ENCODE assay signal across 8 mouse cellular contexts in the genomic region with DNA sequence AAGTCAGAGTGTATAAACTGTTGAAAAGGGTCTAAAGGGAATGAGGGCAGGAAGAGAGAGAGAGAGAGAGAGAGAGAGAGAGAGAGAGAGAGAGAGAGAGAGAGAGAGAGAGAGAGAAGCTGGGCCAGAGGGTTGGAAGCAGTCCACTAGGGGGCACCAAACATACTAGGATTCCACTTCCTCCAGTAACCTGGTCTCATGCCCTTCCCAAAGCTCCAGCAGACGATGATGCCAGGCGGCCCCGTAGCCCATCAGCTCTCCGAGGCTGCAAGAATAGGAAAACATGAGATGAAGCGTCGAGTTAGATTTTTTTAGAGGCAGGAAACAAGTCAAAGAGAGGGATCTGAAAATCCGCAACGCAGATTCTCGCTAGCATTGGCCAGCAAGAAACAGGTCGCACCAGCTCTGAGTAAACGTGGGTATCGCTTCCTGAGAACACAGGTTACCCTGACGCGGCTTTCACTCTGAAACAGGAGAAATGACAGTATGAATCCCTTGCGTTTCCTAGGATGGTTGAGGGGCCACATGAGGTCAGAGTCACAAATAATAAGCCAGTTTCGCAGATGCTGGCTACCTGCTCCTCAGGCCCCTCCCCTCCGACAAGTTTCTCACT. TPM values are rescaled to one million over a fixed set of nuclear protein-coding genes. Genes with fewer than 3 reads are reported as not detected.
DNase-seq lines count a peak whose midpoint lies in the region; ATAC-seq and TF ChIP-seq lines count a peak whose summit lies in the region.

No protein-coding gene starts in this region.

- no peaks in the 10 kb centered on the region for H3K27me3 ChIP-seq in heart, embryonic 14.5 days (ENCODE audit: control insufficient read depth, insufficient read depth, low read length)
- H3K27me3 ChIP-seq in kidney, postnatal 0 days (ENCODE audit: insufficient read depth, low read length): no peaks in the 10 kb centered on the region
- H3K27me3 ChIP-seq in stomach, postnatal 0 days (ENCODE audit: control insufficient read depth, insufficient read depth, low read length): no peaks in the 10 kb centered on the region

- H3K4me3 ChIP-seq in heart, embryonic 14.5 days (ENCODE audit: control insufficient read depth in 1 of 2, insufficient read depth in 1 of 2, low read depth in 1 of 2, low read length in 2 of 2): peak overlapping the region; percentile 16 to 27
- H3K4me3 ChIP-seq in kidney, postnatal 0 days (replicated peaks; ENCODE audit: low read depth, low read length): peak overlapping the region; percentile 19; the same call in 1 of the 2 replicates
- peak overlapping the region; percentile 13; the same call in 1 of the 2 replicates for H3K4me3 ChIP-seq in stomach, postnatal 0 days (ENCODE audit: low read depth, low read length)

- peak overlapping the region; percentile 67 for H3K4me2 ChIP-seq in heart, embryonic 14.5 days (ENCODE audit: low read length)
- H3K4me2 ChIP-seq in kidney, postnatal 0 days (ENCODE audit: low read length): peak overlapping the region; percentile 58
- peak overlapping the region; percentile 56 for H3K4me2 ChIP-seq in stomach, postnatal 0 days (replicated peaks; ENCODE audit: low read depth)

- no peak overlapping the region for H3K27ac ChIP-seq in heart, embryonic 14.5 days (replicated peaks in 1 of 2; ENCODE audit: control insufficient read depth in 1 of 2, insufficient read depth in 1 of 2, low read depth in 2 of 2, low read length in 2 of 2)
- H3K27ac ChIP-seq in kidney, postnatal 0 days: no peak overlapping the region
- no peak overlapping the region for H3K27ac ChIP-seq in stomach, postnatal 0 days (replicated peaks)

- H3K9ac ChIP-seq in heart, embryonic 14.5 days (ENCODE audit: low read length): peak overlapping the region; percentile 18; the same call in 1 of the 2 replicates
- no peak overlapping the region for H3K9ac ChIP-seq in kidney, postnatal 0 days (ENCODE audit: low read depth, low read length)
- H3K9ac ChIP-seq in stomach, postnatal 0 days (ENCODE audit: low read length): no peak overlapping the region

- 22% methylated on average over 17 of the region's 17 CpGs for WGBS in heart, embryonic 14.5 days
- 15% methylated on average over 17 of the region's 17 CpGs for WGBS in kidney, postnatal 0 days
- WGBS in stomach, postnatal 0 days: 17% methylated on average over 17 of the region's 17 CpGs

- DNase-seq in CD4-positive helper T cell, adult 2 months (ENCODE audit: low read depth, low spot score): peak; percentile 39
- peak; percentile 72 for DNase-seq in brain, embryonic 18.5 days (ENCODE audit: low read depth, low spot score)
- DNase-seq in kidney, postnatal 0 days (ENCODE audit: low spot score): peak; percentile 93
- DNase-seq in liver: peak; percentile 57
- peak; percentile 75 for DNase-seq in stomach, postnatal 0 days (ENCODE audit: low spot score)

- H3K36me3 ChIP-seq in heart, embryonic 14.5 days (ENCODE audit: control insufficient read depth, insufficient read depth, low read length): no peaks in the 10 kb centered on the region
- H3K36me3 ChIP-seq in kidney, postnatal 0 days (ENCODE audit: insufficient read depth, low read length): no peaks in the 10 kb centered on the region
- no peaks in the 10 kb centered on the region; the same call in 1 of the 2 replicates for H3K36me3 ChIP-seq in stomach, postnatal 0 days (ENCODE audit: control insufficient read depth, insufficient read depth, low read length)

- TF ChIP-seq EP300 in stomach, postnatal 0 days (optimal IDR thresholded peaks at IDR 0.05): no peak

- peak; percentile 60; the same call in 1 of the 2 replicates for ATAC-seq in erythroid progenitor cell, adult 5-6 weeks (replicated peaks; ENCODE audit: low FRiP score, poor library complexity, severe bottlenecking)
- ATAC-seq in heart, embryonic 14.5 days (ENCODE audit: insufficient number of reproducible peaks, insufficient read depth, low FRiP score, low read depth): no peak
- 0 out of 2 replicates have a peak, but pooled peaks have one; percentile 46 for ATAC-seq in kidney, postnatal 0 days (replicated peaks; ENCODE audit: low FRiP score, low read depth)
- peak; percentile 63; the same call in 1 of the 2 replicates for ATAC-seq in monocyte, adult 5-6 weeks (replicated peaks; ENCODE audit: insufficient number of reproducible peaks, low FRiP score, low TSS enrichment, poor library complexity, severe bottlenecking)
- ATAC-seq in stomach, postnatal 0 days (ENCODE audit: low FRiP score, low TSS enrichment): peak; percentile 74; the same call in 1 of the 2 replicates

- TF ChIP-seq CTCF in kidney, postnatal 0 days (IDR thresholded peaks at IDR 0.05; ENCODE audit: low read depth): peak; percentile 88
- peak; percentile 85 for TF ChIP-seq CTCF in stomach, postnatal 0 days (IDR thresholded peaks at IDR 0.05; ENCODE audit: low read depth)

- H3K4me1 ChIP-seq in heart, embryonic 14.5 days (ENCODE audit: control insufficient read depth in 2 of 2, insufficient read depth in 2 of 2, low read length in 2 of 2): peaks cover 0 to 4% of the 10 kb centered on the region in 2 experiments; a peak in 3 of 4 replicates
- H3K4me1 ChIP-seq in kidney, postnatal 0 days (replicated peaks; ENCODE audit: insufficient read depth, low read length): no peaks in the 10 kb centered on the region
- H3K4me1 ChIP-seq in stomach, postnatal 0 days (replicated peaks; ENCODE audit: control insufficient read depth, insufficient read depth): no peaks in the 10 kb centered on the region

- H3K9me3 ChIP-seq in heart, embryonic 14.5 days (ENCODE audit: control insufficient read depth, low read length): no peaks in the 10 kb centered on the region
- no peaks in the 10 kb centered on the region for H3K9me3 ChIP-seq in kidney, postnatal 0 days (replicated peaks; ENCODE audit: low read length)
- no peaks in the 10 kb centered on the region for H3K9me3 ChIP-seq in stomach, postnatal 0 days (ENCODE audit: control insufficient read depth, low read length)

RNA-seq across cellular contexts. Expression of a gene that starts 10.6 kb away (rescaled TPM):
- total RNA-seq in erythroid progenitor cell, adult 5-6 weeks (2015; ENCODE audit: low replicate concordance): not detected in 2 replicates
- not detected in 2 replicates for total RNA-seq in erythroid progenitor cell, adult 5-6 weeks (2017; ENCODE audit: low replicate concordance)
- polyA plus RNA-seq in heart, embryonic 14.5 days (2014; fragmentation: Nextera tagmentation; extraction: Ambion mirVana): 0.12 TPM in 1 of 2 replicates, not detected in the other
- 4.3 and 4.7 TPM in 2 replicates for polyA plus RNA-seq in kidney, postnatal 0 days (2015; fragmentation: Nextera tagmentation; extraction: Ambion mirVana)
- total RNA-seq in monocyte, adult 5-6 weeks (2017): 0.11 to 1.2 TPM (median 0.48 TPM) in 3 replicates
- polyA plus RNA-seq in stomach, postnatal 0 days (2015; fragmentation: Nextera tagmentation; extraction: Ambion mirVana): 3.7 and 3.9 TPM in 2 replicates

RNA-seq across cellular contexts. Expression of a gene that starts 20.3 kb away (rescaled TPM):
- total RNA-seq in erythroid progenitor cell, adult 5-6 weeks (2015; ENCODE audit: low replicate concordance): not detected in 2 replicates
- not detected in 2 replicates for total RNA-seq in erythroid progenitor cell, adult 5-6 weeks (2017; ENCODE audit: low replicate concordance)
- 1.3 and 2.2 TPM in 2 replicates for polyA plus RNA-seq in heart, embryonic 14.5 days (2014; fragmentation: Nextera tagmentation; extraction: Ambion mirVana)
- polyA plus RNA-seq in kidney, postnatal 0 days (2015; fragmentation: Nextera tagmentation; extraction: Ambion mirVana): 2.9 and 3.0 TPM in 2 replicates
- total RNA-seq in monocyte, adult 5-6 weeks (2017): 0.96 TPM in 1 of 3 replicates, not detected in the others
- polyA plus RNA-seq in stomach, postnatal 0 days (2015; fragmentation: Nextera tagmentation; extraction: Ambion mirVana): not detected in 2 replicates

Comparison
In these comparisons a context has a peak if more than half of its experiments do, and no peak if none do; other contexts are left out.
1. DNase-seq: peak in every context shown above with its lines; median percentile 93 in kidney, postnatal 0 days; 75 in stomach, postnatal 0 days; 72 in brain, embryonic 18.5 days; 57 in liver; 39 in CD4-positive helper T cell, adult 2 months.